Mouse (Mus musculus) lung, embryonic 16.5 days (tissue): Measurements from ENCODE around the gene Srsf12. TPM values are rescaled to one million over a fixed set of nuclear protein-coding genes. Genes with fewer than 3 reads are reported as not detected.

Experiments
- ATAC-seq: fragments of 200-750 bp; cut with Nextera tagmentation; 2 replicates; pipeline ENCODE4 v1.8.0; 2017; ENCODE audit warnings: low read depth, mild to moderate bottlenecking, moderate library complexity
- H3K27ac ChIP-seq: fragments of 300-500 bp; sonication (generic); 2 replicates; pipeline ENCODE4 v1.5.1; 2014; ENCODE audit warnings: mild to moderate bottlenecking, control low read depth, low read length
- H3K27me3 ChIP-seq: fragments of 300-500 bp; sonication (generic); 2 replicates; pipeline ENCODE4 v1.6.1; 2014; ENCODE audit warnings: low read depth, low read length, mixed read lengths; ENCODE audit not compliant: control insufficient read depth, insufficient read depth
- H3K36me3 ChIP-seq: fragments of 300-500 bp; sonication (generic); 2 replicates; pipeline ENCODE4 v1.6.1; 2014; ENCODE audit warnings: low read length; ENCODE audit not compliant: control insufficient read depth, insufficient read depth
- H3K4me1 ChIP-seq: fragments of 300-500 bp; sonication (generic); replicated peaks from 2 replicates; pipeline ENCODE4 v1.6.1; 2014; ENCODE audit warnings: low read length, mixed read lengths; ENCODE audit not compliant: control insufficient read depth, insufficient read depth
- H3K4me2 ChIP-seq: fragments of 300-500 bp; sonication (generic); 2 replicates; pipeline ENCODE4 v1.6.1; 2014; ENCODE audit warnings: low read depth, low read length, control low read depth
- H3K4me3 ChIP-seq: fragments of 300-500 bp; sonication (generic); 2 replicates; pipeline ENCODE4 v1.5.1; 2014; ENCODE audit warnings: mild to moderate bottlenecking, low read length, control low read depth
- H3K9ac ChIP-seq: fragments of 300-500 bp; sonication (generic); 2 replicates; pipeline ENCODE4 v1.6.1; 2014; ENCODE audit warnings: low read length, control low read depth
- H3K9me3 ChIP-seq: fragments of 300-500 bp; sonication (generic); 2 replicates; pipeline ENCODE4 v1.6.1; 2016; ENCODE audit warnings: low read length; ENCODE audit not compliant: control insufficient read depth
- WGBS: fragments of 180-500 bp; shearing (Covaris S2); extraction: QIAGEN DNeasy Blood & Tissue Kit; methylation state at CpG from one replicate; pipeline ENCODE4 v1.1.7; 2014; 5-methylcytosine and 5-hydroxymethylcytosine counted together
- polyA plus RNA-seq: library from polyadenylated mRNA; unstranded; fragments of >200 nt; fragmentation: Nextera tagmentation; extraction: Ambion mirVana; gene quantifications from 2 replicates; pipeline ENCODE4 v1.2.1, GENCODE M21; 2015

The Srsf12 gene
- polyA plus RNA-seq, 1 experiment from 2014 or later, result 3.2 TPM

DNA sequence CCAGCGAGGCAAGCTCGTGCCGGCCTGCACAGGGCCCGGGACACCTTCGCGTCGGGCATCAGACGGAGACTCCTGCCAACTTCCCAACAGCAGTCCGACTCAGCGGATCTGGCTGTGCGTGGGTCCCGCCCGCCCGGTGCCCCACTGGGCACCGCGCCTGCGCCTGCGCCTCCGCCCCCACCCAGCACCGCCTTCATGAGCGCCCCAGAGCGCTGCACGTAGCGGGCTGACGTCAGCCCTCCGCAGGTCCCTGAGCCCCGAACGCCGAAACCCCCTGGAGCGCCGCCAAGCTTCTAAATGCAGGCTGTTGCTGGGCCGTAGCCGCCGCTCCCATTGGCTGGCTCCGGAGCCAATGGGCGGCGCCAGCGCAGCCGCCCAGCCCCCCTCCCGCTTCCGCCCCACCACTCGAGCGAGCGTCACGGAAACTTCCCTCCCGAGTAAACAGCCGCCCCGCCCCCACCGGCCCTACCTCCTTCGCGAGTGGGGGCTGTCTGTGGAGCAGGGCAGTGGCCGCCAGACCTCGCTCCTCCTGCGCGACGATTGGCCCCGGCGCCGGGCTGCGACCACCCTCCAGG lies 38.8 kb downstream of the Srsf12 start:
- WGBS, result under 1% methylated on average over 52 of the region's 60 CpGs
- Histone ChIP-seq H3K9ac (peak overlapping the region; percentile 99), H3K27me3 (no peaks in the 10 kb centered on the region), H3K4me1 (peaks cover 14% of the 10 kb centered on the region), H3K9me3 (no peaks in the 10 kb centered on the region), H3K36me3 (peaks cover 27% of the 10 kb centered on the region), H3K4me3 (peak overlapping the region; percentile 95), H3K4me2 (peak overlapping the region; percentile 86), H3K27ac (peak overlapping the region; percentile 100)
- peak; percentile 94 for ATAC-seq

DNA sequence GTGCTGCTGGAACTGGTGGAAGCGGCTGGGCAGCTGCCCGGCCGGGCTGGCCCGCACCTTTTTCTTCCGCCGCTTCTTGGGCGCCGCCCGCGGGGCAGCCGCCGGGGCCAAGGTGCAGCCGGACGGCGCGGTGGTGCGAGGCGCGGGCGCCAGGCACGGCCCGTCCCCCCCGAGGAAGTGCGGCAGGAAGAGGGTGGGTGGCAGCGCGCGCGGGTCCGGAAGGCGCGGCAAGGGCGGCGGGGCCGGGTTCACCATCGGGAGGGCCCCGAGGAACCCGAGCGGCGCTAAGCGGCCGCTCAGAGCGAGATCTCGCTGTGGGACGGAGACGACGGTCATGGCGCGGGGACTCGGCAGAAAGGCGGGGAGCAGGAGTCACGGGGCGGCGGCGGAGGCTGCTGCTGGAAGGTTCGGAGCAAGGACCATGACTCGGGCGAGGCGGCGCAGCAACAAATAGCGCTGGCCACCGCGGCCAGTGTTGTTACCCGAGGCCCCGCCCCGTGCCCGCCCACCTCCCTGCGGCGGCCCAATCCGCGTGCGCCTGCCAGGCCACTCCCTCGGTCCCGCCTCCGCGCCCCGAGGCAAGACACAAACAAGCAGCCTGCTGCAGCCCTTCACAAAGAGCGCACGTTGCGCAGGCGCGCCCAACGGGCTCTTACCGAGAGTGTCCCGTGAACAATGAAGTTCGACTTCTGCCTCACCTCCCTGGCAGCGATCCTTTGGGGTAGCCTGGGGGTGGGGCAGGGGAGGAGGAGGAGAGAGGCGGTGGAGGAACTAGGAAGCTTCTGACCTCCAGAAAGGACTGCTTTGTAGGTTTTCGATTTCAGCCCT lies 39.5 kb downstream of the Srsf12 start:
- H3K27me3 ChIP-seq, result no peaks in the 10 kb centered on the region
- WGBS, result under 1% methylated on average over 76 of the region's 88 CpGs
- H3K4me1 ChIP-seq, result peaks cover 14% of the 10 kb centered on the region
- ATAC-seq, result peak; percentile 93
- peaks cover 20% of the 10 kb centered on the region for H3K36me3 ChIP-seq
- H3K27ac ChIP-seq, result peak overlapping the region; percentile 100
- H3K9me3 ChIP-seq, result no peaks in the 10 kb centered on the region
- peak overlapping the region; percentile 99 for H3K9ac ChIP-seq
- peak overlapping the region; percentile 95 for H3K4me3 ChIP-seq
- H3K4me2 ChIP-seq, result peak overlapping the region; percentile 58

DNA sequence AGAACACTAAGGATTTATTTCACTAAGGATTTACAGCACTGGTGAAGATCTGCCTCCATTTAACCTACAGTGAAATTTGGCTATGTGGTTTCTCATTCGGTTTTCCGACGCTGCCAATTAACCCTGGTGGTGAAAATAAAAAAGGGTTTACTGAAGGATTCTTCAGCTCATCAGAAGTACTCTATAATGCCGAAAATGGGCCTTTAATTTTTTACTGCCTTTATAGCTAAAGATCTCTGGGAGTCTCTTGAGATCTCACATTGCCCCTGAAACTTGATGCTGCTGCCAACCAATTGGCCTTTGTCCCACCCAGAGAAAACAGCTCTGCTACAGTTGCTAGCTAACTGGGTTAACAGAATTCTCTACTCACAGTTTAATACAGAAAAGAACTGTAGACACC lies 40.1 kb downstream of the Srsf12 start:
- Histone ChIP-seq H3K4me2 (peak overlapping the region; percentile 58), H3K4me3 (peak overlapping the region; percentile 95), H3K27ac (peak overlapping the region; percentile 95), H3K27me3 (no peaks in the 10 kb centered on the region), H3K9me3 (no peaks in the 10 kb centered on the region), H3K36me3 (peaks cover 17% of the 10 kb centered on the region), H3K9ac (peak overlapping the region; percentile 59), H3K4me1 (peaks cover 14% of the 10 kb centered on the region)
- ATAC-seq, result no peak
- WGBS, result 1% methylated on average over 4 of the region's 4 CpGs

DNA sequence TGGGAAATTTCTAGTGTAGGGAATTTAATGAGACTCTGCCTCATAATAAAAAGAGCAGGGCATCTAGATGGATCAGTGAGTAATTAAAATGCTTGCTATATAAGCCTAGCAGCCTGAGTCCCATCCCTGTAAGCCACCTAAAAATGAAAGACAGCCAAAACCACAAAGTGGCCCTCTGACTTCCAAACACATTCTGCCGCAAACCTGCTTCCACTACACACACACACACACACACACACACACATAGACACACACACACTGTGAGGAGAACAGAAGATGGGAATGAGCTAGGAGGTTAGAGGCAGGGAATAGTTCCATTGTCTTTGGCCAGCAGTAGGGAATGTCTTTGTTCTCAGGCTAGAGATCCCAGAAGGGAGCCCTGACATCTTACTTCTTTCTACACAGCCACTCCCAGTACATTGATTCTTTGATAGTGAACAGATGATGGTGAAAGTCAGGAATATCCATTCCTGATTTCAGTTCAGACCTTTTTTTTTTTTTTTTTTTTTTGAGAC lies 41.0 kb downstream of the Srsf12 start:
- Histone ChIP-seq H3K27ac (no peak overlapping the region; the same call in 1 of the 2 replicates), H3K9me3 (no peaks in the 10 kb centered on the region), H3K27me3 (no peaks in the 10 kb centered on the region), H3K9ac (no peak overlapping the region), H3K4me1 (peaks cover 14% of the 10 kb centered on the region), H3K4me2 (no peak overlapping the region), H3K4me3 (no peak overlapping the region), H3K36me3 (peaks cover 9% of the 10 kb centered on the region)
- 91% methylated on average over 1 of the region's 1 CpGs for WGBS
- ATAC-seq, result no peak

DNA sequence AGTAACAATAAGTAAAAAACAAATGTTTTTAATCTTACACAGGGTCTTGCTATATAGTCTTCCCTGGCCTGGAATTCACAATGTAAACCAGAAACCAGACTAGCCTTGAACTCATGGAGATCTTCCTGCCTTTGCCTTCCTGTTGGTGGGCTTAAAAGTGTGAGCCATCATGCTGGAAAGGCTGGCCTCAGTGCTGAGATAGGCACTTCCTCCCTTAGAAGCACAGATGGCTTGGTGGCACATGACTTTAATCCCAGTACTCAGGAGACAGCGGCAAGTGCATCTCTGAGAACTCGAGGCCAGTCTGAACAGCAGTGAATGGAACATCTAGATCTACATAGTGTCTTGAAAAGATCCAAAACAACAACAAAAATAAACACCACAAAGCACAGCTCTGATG lies 42.1 kb downstream of the Srsf12 start:
- Histone ChIP-seq H3K27me3 (no peaks in the 10 kb centered on the region), H3K9ac (no peak overlapping the region), H3K9me3 (no peaks in the 10 kb centered on the region), H3K36me3 (peaks cover 2% of the 10 kb centered on the region; the same call in 1 of the 2 replicates), H3K27ac (no peak overlapping the region), H3K4me1 (peaks cover 9% of the 10 kb centered on the region), H3K4me3 (no peak overlapping the region), H3K4me2 (no peak overlapping the region)
- WGBS, result 73% methylated on average over 2 of the region's 2 CpGs
- no peak for ATAC-seq

DNA sequence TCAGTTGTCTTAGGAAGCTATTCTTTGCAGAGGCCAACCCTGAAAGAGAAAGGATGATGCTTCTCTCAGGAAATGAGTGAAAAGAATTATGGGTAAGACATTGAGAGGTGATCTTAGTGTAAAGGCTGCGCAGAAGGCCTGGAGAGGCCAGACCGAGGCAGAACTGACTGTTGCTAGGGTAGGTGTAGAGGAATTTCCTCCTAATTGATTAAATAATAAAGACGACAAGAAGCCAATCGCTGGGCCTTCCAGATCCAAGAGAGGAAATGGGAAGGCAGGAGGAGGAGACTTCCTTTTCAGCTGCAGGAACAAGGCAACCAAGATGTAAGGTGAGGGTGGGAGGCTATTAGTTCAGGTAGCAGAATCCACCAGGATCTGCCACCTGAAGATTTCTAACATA lies 45.9 kb downstream of the Srsf12 start:
- no peak overlapping the region for H3K4me2 ChIP-seq
- no peaks in the 10 kb centered on the region for H3K27me3 ChIP-seq
- no peak overlapping the region for H3K9ac ChIP-seq
- H3K4me1 ChIP-seq, result peaks cover 4% of the 10 kb centered on the region; the same call in 1 of the 2 replicates
- 88% methylated on average over 4 of the region's 4 CpGs for WGBS
- H3K27ac ChIP-seq, result no peak overlapping the region
- no peaks in the 10 kb centered on the region for H3K9me3 ChIP-seq
- ATAC-seq, result no peak
- H3K36me3 ChIP-seq, result no peaks in the 10 kb centered on the region
- no peak overlapping the region for H3K4me3 ChIP-seq

DNA sequence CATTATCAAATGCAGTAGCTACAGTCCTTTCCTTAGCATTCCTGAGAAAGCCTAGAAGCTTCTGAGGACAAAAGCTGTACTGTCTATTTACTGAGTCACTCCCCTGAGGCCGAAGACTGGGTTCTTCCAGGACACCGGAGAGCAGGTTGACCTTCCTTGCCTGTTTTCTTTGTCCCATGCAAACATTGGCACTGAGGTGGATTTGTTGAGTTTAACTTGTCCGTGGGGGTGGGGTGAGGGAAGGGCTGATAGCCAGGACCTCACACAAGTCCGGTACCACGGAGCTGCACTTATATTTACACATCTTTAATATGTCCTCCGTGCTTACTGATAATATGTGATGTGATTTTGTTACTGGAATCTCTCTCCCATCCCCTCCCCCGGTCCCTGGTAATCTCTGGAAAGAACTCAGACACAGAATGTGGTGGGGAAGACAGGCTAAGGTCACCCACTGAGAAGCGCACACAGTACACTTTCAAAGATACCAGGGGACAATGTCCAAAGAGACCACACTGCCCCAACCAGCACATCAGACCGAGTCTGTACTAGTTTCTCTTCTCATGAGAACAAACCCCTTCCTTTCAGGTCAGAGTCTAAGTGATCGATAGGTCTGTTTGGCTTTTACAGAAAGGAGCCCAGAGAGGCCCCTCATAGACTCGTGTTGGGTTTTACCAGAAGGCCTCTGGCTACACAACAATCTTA lies 48.6 kb downstream of the Srsf12 start:
- no peaks in the 10 kb centered on the region for H3K9me3 ChIP-seq
- H3K4me3 ChIP-seq, result no peak overlapping the region
- peaks cover 24% of the 10 kb centered on the region for H3K4me1 ChIP-seq
- no peak overlapping the region for H3K27ac ChIP-seq
- H3K27me3 ChIP-seq, result no peaks in the 10 kb centered on the region
- H3K36me3 ChIP-seq, result no peaks in the 10 kb centered on the region
- H3K4me2 ChIP-seq, result no peak overlapping the region
- H3K9ac ChIP-seq, result no peak overlapping the region
- WGBS, result 39% methylated on average over 11 of the region's 11 CpGs
- no peak for ATAC-seq

DNA sequence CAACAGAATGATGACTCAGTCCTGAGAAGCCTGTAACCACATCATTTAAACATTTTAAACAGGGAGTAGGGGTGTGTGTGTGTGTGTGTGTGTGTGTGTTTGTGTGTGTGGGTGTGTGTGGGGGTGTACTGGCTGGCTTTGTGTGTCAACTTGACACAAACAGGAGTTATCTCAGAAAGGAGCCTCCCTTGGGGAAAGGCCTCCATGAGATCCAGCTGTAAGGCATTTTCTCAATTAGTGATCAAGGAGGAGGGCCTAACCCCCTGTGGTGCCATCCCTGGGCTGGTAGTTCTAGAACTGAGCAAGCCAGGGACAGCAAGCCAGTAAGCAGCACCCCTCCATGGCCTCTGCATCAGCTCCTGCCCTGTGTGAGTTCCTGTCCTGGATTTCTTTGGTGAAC lies 51.5 kb downstream of the Srsf12 start:
- Histone ChIP-seq H3K9me3 (no peaks in the 10 kb centered on the region), H3K27me3 (no peaks in the 10 kb centered on the region), H3K9ac (no peak overlapping the region), H3K4me2 (no peak overlapping the region), H3K4me3 (no peak overlapping the region), H3K27ac (peak overlapping the region; percentile 89), H3K36me3 (no peaks in the 10 kb centered on the region), H3K4me1 (peaks cover 24% of the 10 kb centered on the region)
- no peak for ATAC-seq

DNA sequence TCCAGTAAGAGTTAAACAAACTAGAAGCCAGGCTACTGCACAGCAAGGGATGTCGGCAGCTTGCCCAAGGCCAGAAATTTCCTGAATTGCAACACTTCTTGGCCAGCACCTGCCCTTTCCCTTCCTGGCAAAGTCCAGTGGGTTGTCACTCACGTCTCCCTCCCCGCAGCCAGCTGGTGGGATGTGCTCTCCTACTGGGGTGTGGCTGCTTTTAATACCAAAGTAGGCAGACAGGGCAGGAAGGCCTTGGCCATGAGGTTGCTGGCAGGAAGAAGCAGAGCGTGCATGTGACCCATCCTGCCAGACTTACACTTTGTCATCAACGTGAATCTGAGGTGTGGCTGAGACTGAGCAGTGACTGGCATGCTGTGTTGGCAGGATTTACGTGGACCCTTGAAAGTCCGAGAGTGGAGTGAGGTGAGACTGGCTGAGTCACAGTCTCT lies 52.5 kb downstream of the Srsf12 start:
- no peak overlapping the region for H3K4me3 ChIP-seq
- no peaks in the 10 kb centered on the region for H3K36me3 ChIP-seq
- H3K27ac ChIP-seq, result peak overlapping the region; percentile 89
- ATAC-seq, result peak; percentile 93
- H3K9ac ChIP-seq, result 0 out of 2 replicates have a peak overlapping the region, but pooled peaks have one; percentile 28
- no peaks in the 10 kb centered on the region for H3K27me3 ChIP-seq
- H3K4me1 ChIP-seq, result peaks cover 24% of the 10 kb centered on the region
- WGBS, result 9% methylated on average over 7 of the region's 7 CpGs
- H3K9me3 ChIP-seq, result no peaks in the 10 kb centered on the region
- H3K4me2 ChIP-seq, result peak overlapping the region; percentile 42
